Mouse (Mus musculus) embryo, embryonic 11 days (tissue): ENCODE data around the gene Yipf3.

Experiments
- DNase-seq: peaks from one replicate; pipeline ENCODE4 v3.0.0-alpha.2; 2015

The Yipf3 gene

DNA sequence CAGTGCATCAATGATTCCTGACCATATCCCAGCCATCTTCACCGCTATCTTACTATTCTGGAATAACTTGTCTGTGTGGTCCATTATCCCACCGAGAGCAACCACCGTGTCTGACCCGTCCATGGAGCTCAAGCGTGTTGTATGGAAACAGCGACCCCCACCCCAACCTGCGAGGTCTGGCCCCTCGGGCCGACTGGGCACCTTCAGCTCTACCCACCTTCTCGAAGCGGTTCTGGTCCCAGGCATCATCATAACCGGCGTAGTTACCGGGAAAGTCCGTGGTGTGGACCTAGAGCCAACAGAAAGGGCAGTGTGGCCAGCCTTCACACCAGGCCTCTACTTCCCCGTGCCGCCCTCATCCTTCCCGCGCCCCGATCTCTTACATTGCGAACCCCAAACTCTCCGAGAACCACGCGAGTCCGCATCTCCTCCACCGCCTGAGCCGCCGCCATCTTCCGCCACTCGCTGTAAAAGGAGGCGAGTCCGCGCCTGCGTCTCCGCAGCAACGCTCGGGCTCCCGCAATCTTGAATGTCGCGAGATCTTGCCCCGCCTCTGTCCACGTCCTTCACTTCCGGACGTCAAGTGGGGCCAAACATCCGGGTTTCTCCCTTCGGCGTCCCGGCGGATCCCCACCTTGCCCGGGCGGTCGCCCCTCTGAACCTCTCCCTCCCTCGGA is at the start of gene Yipf3, which contains the start of gene Polr1c:
Yipf3 (plus strand) TSS at position 569 of the 677 bp plus-strand sequence.
Polr1c (minus strand) TSS at position 543 of the 677 bp plus-strand sequence.
- DNase-seq: peak; percentile 97

DNA sequence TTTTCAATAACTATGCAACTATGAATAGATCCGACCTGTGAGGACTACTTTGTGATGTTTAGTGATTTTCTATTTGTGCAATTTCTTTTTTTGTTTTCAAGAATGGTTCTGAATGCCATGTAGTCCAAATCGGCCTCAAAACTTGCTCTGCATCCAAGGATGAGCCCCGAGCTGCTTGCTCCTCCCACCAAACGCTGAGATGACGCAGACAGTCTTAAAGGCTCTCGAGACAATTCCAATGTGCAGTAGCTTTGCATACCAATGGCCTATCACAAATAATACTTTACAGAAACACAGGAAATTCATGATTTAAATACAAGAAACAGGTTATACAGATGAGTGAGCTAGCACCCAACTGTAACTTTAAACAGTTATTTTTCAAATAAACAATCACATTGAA is 46.7 kb upstream of the Yipf3 start:
- no peak for DNase-seq

DNA sequence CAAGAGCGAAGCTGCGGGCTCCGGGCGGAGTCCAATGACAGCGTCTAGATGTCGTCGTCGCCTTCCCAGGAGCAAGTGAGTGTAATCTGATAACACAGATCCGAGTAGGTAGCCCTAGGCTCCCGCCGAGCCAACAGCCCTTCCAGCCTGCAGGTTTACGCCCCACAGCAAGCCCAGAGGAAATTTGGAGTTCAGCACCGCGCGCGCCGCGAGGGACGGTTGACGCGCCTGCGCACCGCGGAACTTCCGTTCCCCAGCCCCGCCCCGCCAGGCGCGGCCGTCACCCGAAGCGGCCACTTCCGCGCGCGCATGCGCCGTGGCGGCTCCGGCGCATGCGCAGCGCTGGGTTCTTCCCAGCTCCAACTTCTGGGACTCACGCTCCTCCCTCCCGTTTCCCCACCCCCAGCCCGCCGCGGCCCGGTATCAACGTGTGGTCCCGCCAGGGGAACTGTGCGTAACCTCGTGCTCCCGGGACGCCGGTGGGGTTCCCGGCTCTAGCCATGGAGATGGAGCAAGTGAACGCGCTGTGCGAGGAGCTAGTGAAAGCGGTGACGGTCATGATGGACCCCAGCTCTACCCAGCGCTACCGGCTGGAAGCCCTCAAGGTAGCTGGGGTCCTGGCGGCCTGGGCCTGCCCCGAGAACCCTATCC is 45.3 kb upstream of the Yipf3 start, which contains the start of the genes Polh and Xpo5:
Polh (minus strand) TSS at position 225 of the 651 bp plus-strand sequence.
Xpo5 (plus strand) TSS at position 362 of the 651 bp plus-strand sequence.
- peak; percentile 97 for DNase-seq

DNA sequence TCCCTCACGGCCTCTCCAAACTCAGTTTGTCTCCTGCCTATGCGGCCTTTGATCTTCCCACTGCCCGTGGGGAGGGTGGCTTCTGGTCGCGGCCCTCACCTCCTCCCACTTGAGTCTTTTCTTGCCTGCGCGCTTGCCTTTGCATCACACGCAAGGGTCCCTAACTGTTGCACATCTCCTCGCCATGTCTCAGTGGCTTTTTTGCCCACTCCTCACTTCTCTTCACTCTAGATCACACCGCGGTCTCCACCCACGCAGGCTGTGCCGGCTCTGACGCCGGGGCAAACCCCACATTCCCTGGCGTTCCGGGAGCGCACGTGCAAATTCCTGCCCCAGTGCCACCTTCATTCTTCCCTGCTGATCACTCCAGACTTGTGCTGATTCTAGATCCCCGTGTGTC is 44.8 kb upstream of the Yipf3 start:
- DNase-seq: no peak

DNA sequence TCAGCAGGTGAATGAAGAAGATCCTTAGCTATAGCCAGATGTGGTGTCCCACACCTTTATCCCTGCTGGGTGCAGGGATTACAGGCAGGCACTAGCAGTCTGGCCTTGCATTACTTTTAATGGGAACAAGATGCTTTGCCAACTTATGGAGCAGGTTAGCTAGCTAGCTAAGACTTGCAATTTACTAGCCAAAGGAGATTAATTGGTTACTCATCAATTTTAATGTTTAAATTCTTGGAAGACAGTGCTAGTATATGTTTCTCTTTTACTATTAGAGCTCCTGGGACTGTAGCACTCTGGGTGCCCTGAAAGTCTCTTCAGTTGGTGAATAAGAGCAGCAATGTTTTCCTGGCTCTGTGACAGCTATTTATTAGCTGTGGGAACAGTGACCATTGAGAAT is 41.2 kb upstream of the Yipf3 start:
- DNase-seq: no peak

DNA sequence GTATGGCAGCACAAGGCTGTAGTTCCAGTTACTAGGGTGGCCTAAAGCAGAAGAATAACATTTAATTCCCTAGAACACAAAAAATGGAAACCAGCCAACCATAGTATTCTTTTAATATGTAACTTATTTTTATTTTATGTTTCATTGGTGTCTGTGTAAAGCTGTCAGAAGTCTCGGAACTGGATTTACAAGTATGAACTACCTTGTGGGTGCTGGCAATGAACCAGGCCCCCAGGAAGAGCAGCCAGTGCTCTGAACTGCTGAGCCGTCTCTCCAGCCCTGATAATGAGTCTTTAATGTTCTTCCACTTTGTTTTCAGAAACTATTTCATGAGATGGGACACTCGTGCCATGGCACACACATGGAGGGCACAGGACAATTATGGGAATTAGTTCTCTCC is 37.3 kb upstream of the Yipf3 start:
- DNase-seq: no peak

DNA sequence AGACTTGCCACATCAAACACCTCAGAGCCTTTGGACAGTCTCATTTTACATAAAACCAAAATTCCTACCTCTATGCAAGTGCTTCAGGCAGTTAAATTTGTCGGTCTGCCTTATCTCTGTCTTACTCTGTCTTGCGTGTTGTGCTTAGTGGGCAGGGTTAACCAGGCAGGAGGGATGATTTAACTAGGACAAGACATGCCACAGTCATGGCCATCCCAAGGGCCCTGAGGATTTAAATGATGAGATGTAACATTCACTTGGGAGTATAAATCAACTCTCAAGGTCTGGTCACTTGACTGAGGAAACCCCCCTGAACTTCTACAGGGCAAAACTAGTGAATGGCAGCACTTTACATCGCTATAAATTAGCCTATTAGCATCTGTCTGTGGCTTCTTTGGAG is 26.3 kb upstream of the Yipf3 start:
- no peak for DNase-seq

DNA sequence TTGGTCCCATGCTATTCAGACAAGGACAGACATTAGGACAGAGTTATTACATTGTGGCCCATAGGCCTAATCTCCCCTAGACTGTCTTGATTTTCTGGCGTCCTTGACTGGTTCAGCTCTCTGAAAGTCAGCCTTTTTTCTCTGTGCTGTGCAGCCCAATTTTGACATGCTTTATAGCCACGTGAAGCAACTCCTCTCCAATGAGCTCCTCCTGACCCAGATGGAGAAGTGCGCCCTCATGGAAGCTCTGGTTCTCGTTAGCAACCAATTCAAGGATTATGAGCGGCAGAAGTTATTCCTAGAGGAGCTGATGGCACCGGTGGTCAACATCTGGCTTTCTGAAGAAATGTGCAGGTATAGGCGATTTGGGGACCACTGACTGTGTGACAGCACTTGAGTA is 20.3 kb upstream of the Yipf3 start:
- DNase-seq: no peak

DNA sequence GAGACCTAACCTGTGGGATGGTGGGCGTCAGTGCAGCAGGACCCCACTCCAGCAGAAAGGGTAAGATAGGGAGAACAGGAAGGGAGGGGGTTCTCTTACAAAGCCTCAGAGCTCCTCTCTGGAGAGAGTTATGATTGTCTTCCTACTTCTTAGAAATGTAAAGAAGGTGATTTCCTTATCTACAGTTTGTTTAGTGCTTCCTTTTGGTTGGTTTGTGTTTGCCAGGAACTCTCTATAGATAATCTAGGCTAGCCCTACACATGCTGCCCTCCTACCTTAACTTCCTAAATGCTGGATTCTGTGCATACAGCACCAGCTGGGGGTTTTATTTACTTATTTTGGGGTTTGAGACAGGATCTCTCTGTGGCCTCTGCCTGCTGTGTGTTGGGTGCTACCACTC is 11.8 kb upstream of the Yipf3 start:
- DNase-seq: no peak

DNA sequence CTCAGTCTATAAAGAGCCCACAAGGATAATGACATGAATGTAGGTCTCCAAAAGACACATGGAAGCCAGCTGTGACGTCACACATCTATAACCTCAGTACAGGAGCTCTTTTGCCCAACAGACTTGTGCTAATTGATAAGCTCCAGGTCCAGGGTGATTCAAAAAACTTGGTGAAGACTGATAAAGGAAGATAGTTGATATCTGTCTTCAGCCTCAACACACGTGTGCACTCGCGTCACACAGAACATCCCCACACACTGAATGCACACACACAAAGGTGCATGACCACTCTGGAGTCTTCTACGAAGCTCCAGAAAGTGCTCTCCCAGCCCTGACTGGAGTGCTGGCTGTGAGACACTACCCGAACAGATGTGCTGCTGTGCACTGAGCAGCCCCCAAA is 10.8 kb upstream of the Yipf3 start:
- no peak for DNase-seq

DNA sequence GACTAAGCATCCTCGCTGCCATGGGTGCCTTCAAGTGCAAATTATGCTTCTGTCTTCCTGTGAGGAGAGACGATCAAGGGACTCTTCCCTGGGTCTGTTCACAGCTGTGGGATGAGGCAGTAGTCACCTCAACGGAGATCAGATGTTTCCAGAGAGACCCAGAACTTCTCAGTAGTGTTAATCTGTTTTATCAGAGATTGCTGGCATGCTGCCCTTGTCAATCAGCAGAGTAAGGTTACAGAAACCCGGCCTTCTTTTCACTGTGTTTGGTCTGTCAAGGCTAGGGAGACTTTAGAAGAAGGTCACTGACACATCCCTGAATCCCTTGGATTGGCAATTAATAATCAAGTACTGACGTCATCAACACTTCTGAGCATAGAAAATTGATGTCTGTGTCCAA is 10.4 kb upstream of the Yipf3 start:
- no peak for DNase-seq

DNA sequence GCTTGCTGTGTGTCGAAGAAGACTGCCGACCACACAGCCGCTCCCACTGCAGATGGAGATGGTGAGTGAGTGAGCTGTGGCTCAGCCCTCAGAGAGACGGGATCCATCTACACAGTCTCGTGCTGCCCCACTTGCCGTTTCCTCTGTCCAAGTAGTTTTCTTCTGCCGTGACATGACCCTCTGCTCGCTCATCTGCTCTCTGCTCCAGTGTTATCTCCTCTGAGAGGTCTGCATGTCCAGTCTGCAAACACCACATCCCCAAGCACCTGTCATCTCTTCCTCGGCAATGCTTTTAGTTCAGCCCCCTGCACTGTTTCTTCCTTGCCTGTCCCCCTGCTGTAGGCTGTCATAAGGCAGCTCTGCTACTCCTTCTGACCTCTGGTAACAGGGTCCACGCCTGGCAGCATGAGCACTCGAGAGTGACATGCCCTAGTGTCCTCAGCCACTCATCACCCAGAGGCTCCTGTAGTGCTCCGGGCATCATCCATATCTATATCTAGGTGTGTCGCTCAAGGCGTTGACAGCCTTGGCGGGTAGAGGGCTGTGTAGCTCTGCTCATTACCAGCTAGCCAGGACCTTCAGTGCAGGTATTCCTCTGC is 8.3 kb upstream of the Yipf3 start:
- no peak for DNase-seq

DNA sequence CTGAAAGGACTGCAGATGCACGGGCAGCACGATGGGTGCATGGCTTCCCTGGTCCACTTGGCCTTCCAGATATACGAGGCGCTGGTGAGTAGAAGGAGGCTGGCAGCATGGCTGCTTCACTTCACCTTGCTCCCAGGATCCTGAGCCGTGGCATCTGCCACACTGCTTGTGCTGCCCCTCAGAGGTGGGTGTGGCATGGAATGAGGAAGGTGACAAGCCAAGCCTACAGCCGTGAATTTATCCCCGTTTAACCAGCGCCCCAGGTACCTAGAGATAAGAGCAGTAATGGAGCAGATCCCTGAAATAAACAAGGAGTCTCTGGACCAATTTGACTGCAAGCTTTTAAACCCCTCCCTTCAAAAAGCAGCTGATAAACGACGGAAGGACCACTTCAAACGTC is 6.4 kb upstream of the Yipf3 start:
- DNase-seq: no peak

DNA sequence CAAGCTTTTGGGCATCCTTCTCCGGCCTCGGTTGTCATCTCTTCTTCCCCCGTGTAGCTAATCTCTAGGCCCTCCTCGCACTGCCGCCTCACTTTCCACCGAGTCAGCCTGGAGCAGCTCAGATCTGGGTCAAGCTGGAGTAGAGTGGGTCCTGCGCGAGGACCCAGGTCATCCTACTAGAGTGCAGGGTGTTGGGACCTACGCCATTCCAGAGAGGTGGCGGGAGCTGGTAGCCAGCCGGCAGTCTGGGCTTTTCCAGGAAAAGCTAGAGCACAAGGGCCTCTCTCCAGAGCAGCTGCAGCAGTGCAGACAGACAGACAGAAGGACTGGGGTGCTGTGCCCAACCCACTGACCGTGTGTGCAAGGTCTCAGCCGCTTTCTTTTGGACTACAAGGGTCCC is 5.6 kb upstream of the Yipf3 start:
- no peak for DNase-seq

DNA sequence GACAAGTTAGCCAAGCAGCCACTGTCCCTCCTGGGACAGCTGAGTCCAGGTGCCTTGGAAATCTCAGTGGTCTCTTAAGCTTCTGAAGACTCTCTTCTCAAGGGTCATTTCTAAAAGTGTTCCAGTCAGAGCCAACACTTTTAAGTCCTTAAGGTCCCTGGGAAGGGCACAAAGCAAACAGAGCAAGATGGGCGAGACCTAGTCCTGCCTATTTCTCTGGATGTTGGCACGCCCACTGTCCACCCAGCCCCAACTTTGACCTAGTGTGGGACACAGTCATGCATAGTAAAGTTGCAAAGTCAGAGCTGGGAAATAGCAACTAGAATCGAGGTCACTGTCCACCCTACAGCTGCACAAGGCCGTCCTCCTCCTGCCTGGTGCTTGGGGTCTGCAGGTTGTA is 4.9 kb upstream of the Yipf3 start:
- no peak for DNase-seq

DNA sequence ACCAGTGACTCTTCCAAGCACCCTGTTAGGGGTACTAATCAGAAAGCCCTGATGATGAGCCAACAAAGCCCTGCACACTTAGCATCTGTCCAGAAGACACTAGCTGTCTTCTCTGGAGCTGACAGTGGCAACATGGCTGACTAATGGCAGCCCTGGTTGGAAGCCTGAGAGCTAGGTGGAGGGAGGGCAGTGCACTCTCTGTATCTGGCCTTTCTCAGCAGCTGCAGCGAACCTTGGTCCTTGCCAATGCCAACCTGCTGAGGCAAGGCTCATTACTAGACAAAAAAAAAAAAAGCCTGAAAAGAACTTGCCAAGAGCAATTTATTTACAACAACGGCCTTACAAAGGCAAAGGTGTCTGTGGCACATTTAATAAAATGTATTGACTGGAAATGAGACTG is 4.3 kb upstream of the Yipf3 start:
- DNase-seq: no peak

DNA sequence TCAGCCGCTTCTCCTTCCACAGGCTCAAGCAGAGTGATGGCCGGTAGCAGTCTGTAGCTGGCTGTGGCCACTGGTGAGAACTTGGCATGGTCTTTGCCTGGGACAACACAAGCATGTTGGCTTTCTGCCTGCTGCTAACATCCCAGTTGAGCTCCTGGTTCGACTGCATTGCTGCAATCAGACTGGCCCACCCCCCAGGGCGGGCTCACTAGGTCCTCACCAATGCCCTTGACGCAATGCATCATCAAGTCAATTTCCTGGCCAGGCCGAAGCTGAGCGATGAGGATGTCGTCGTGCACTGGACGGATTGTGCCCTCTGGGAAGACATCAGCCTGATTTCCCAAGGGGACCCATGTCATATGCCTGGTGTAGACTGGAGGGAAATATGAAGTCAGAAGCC is 3.3 kb upstream of the Yipf3 start:
- DNase-seq: no peak

DNA sequence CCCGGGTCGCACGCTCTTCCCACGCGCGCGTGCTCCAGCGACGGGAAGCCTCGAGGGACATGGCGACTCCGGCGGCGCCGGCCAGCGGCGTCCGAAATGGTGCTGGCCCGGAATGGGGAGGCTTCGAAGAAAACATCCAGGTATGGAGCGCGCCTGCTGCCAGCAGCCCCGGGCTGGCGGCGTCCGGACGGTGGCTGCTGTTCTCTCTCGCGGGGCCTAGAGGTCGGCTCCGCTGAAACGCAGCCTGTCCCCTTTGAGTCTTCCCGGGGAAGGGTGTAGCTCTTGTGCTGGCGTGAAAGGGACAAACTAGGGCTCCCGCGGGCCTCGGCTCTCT is 276 bp downstream of the Yipf3 start:
- no peak for DNase-seq

DNA sequence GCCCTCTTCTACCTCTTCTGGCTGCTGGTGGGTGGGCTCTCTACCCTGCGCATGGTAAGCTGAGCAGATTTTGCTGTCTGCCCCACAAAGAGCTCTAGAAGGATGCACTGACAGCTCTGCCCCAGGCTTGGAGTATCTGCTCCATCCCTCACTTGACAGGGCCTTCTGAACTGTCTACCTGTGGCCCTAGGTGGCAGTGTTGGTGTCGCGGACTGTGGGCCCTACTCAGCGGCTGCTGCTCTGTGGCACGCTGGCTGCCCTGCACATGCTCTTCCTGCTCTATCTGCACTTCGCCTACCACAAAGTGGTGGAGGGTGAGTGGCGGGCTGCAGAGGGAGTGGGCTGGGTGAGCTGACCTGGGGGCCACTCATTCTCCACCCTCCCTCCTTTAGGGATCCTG is 3.3 kb downstream of the Yipf3 start:
- no peak for DNase-seq

DNA sequence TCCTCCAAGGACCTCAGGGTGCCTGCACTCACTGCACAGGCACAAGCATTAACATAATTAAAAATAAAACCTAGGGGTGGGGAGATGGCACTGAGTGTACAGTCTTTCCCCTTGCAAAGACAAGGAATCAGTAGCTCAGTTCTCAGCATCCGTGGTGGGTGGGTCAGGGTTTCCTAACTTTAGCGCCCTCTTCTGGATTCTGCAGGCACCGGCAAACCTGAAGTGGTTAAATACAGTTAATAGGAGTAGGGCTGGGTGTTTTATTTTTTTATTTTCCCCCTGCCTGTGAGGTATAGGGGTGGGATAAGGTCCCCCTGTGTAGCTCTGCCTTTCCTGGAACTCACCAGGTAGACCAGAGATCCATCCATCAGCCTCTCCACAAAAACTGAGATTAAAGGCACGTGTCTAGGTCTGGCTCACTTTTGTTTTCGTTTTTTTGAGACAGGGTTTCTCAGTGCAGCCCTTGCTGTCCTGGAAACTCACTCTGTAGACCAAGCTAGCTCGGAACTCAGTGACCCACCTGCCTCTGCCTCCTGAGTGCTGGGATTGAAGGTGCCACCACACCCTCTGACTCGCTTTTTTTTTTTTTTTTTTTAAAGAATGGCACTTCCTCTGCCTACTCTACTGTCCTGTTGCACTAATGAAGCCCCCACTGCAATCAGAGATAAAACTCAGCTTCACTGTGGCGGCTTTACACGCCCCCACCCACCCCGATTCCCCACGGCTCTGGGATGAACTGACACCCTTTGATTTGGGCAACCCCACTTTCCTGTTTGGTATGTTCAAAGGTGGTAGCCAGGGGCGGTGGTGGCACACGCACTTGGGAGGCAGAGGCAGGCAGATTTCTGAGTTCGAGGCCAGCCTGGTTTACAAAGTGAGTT is 4.9 kb downstream of the Yipf3 start:
- DNase-seq: peak; percentile 69

DNA sequence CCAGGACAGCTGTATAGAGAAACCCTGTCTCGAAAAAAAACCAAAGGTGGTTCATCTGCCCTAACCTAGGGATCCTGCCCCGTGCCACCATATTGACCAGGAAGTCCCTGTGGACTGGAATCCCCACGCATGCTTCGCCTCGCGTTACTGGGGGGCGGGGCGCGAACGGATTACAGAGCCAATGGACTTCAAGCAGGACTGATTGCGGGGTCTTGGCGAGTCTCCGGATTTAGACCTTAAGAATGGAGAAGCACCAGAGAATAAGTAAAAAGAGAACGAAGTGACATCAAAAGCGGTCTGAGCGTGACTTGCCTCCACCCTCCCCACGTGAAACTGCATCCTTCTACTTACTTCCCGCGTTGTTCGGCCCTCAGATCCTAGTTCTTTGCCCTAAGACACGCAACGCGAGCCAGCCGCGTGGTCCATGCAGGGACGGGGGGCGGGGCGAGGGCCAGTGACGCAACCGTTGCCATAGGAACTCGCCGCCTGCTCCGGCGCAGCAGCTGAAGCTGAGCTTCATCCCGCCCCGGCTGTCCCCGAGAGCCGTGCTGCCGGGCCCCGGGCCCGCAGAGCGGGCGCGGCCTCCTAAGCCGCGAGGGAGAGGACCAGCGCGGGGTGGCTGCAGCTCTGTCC is 5.7 kb downstream of the Yipf3 start, which contains the start of gene Lrrc73:
Lrrc73 (plus strand) TSS at position 80 of the 633 bp plus-strand sequence.
- peak; percentile 95 for DNase-seq

DNA sequence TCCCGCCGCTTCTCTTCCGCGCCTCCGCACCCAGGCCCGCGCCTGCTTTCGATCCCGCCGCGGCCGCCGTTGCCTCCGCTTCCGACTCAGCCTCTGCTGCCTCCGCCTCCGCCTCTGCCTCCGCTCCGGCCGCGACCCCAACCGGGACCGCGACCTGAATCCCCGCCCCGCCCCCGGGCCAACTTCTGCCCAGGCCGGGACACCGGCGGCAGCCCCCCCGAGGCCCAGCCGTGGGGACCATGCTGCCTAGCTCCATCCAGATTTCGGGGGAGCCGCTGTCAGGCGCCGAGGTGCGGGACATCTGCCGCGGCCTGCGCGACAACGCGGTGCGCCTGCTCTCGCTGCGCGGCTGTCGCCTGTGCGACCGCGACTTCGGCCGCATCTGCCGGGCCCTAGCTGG is 6.2 kb downstream of the Yipf3 start:
- peak; percentile 42 for DNase-seq

DNA sequence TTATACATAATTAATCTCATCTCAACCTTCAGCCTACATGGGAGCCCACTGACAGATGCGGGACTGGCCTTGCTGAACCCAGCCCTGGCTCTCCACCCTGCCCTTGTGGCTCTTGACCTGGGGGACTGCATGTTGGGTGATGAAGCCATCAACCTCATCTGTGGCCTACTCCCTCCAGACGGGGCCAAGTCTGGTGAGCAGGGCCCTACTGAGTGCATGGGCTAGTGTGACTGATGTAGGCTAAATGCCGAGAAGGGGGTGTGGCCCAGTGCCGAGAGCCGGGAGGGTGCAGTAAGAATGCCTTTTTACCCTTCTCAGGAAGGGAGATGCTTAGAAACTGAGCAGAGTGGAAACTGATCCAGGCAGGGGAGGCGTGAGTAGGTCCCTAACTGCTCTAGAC is 7.3 kb downstream of the Yipf3 start:
- no peak for DNase-seq
